Mouse (Mus musculus) embryo, embryonic 11.5 days (tissue): ENCODE data around the gene Cacna1d.

Source experiments
- DNase-seq: peaks from one replicate; pipeline ENCODE4 v3.0.0-alpha.2; 2012; ENCODE audit warnings: low read depth, low spot score

Gene Cacna1d

DNA sequence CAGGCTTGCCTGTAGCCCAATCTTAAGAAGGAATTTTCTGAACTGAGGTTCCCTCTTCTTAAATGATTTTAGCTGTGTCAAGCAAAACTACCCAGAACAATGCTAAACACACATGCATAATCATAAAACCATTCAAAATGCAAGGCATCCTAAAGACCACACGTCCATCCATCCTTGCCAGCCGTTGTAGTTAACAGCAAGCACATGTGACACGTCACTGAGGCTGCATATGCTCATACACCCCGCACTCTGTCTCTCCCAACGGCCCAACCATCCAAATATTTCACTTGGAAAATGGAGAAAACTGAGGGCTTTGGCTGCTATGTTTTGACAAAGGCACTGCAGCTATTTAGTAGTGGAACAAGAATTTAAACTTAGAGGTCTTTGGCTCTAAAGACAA is 220.9 kb downstream of the Cacna1d start:
- no peak for DNase-seq

DNA sequence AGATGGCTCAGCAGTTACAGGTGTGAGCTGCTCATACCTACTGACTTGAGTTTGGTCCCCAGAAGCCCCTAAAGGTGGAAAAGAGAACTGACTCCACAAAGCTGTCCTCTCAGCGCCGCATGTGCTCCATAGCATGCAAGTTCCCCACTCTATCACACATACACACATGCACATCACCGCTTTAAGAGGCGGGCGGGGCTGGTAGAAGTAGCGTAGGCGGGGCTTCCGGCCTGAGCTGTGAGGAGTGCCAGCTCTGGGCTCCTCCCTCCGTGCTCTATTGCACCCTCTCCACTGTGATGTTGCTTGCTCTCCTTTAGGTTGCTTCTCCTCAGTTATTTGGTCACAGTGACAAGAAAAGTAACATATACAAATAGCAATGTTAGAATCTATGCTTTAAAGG is 225.5 kb downstream of the Cacna1d start:
- DNase-seq, result no peak

DNA sequence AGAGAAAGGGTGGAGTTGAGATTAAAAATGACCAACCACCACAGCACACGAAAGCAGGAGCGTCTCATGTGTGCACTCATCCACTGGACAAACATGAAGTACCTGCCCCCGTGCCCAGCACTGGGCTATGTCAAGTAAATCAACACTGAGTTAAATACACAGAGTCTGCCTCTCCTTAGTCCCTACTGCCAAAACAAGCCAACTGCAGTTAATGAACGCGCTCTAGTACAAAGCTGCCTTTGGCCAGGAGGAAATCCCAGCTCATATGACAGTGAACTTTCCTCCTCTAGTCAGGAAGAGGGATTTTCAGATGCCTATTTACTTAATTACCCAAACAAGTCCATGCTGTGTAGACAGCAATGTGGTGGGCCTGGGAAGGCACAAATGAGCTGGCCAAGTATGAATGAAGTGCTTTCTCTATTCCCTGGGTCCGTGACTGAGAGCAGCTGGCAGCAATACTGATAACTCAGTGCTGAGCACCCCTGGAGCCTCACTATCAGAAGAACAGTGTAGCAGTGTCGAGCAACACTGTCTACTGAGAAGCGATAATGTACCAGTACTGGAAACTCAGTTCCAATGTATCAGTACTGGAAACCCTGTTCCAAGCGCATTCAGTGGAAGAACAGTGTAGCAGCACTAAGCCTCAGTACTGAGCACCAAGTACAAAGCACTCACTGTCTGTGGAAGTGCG is 229.5 kb downstream of the Cacna1d start:
- no peak for DNase-seq

DNA sequence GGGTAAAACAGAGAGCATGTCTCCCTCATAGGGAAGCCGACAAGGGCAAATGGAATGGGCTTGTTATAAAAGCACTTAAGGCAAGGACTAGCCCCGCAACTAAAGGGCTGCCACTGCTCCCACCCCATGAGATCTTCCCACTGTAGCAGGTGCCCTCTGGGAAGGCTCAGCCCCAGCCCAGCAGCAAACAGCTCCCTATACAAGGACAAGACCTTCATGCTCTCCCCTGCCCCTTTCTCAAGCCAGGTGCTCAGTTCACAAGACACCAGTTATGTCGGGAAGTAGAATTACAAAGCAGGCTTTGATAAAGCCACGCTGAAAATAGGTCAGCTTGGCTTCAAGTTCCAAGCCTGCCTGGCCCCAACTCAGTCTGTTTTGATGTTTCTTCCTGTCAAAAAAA is 233.6 kb downstream of the Cacna1d start:
- no peak for DNase-seq

DNA sequence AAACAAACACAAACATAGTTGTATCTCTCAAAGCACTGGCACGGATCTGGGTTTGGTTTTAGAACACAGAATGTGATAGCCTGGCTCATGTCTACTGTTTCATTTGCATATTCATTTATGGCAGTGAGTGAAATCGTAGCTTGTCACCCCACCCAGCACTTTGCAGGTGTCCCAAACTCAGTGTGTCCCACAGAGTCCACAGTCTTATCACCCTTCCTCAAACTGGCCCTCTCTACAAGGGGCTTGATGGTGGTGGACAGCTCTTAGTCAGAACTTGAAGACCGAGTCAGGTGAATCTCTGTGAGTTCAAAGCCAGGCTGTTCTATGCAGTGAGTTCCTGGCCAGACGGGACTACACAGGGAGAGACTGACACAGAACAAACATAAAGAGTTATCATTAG is 234.8 kb downstream of the Cacna1d start:
- no peak for DNase-seq

DNA sequence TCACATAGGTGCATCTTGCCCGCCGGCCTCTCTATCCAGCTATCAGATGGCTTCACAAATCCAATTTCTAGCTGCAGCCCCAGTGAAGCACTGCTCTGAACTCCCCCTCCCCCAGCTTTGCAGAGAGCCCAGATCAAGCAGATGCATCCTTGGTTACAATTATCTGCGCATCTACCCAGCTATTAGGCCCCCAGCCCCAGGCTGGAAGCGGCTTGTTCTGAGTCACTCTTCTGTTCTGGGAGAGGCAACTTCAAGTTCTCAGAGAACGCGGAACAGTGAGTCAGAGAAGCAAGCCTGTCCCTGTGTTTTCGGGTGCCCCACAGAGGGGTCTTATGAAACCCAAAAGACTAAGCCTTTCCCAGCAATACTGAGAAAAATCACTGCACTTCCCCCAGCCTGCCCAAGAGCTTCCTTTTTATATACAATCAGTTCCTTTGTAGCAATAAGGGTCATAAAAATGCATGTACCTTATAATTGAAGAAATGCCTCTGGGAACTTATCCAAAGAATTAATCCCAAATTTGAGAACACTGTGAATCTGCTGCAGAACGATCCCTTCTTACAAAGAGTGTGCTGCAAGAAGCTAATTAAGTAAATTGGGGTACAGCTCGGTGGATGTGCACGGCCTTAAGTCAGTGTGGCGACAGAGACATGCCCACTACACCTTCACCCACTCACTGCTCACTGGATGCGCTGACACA is 235.4 kb downstream of the Cacna1d start:
- no peak for DNase-seq

DNA sequence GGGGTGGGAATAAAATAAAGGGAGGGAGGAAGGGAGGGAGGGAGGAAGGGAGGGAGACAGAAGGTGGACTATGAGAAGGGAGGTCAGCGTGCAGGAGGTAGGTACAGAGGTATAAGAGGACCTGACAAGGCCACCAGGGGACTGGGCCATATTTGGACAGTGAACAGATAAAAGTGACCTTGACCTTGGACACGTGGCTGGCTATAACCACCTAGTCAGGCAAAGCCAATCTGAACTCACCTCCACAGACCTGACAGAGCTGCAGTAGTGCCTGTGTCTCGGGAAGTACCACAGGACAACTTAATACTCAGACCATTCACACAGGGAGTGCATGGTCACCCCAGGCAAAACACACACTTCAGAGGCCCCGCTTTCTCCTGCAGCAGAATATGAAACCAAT is 236.5 kb downstream of the Cacna1d start:
- DNase-seq, result no peak

DNA sequence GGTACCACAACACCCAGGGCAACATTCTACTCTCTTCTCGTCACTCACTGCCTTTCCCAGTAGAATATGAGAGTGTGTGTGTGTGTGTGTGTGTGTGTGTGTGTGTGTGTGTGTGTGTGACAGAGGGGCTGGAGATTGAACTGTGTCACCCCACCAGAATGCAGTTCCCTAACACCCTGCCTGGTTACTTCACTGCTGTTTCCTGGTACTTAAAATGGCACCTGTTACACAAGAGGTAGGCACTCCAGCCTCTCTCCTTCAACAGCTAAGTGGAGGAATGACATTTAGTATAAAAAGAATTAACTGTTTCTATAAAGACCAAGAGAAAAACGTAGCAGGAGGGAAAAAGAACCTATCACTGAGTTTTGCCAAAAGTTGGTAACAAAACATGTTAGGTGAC is 238.4 kb downstream of the Cacna1d start:
- DNase-seq, result no peak

DNA sequence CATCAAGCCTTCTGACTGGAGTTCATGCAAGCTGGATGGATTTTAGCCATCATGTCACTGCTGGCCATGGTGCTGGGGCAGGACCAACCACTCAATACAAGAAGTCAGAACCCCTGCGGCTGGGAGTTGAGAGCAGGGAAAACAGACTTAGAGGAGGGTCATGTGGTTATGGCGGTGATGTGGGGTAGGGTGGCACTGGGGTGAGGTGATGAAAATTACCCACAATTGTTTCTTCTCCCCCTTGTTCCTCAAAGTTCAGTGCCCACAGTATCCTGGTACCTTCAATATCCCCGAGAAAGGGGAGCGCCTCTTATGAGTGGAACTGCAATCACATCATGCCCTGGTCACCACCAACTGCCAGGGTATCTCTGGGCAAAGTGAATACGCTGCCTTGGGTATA is 239.9 kb downstream of the Cacna1d start:
- no peak for DNase-seq

DNA sequence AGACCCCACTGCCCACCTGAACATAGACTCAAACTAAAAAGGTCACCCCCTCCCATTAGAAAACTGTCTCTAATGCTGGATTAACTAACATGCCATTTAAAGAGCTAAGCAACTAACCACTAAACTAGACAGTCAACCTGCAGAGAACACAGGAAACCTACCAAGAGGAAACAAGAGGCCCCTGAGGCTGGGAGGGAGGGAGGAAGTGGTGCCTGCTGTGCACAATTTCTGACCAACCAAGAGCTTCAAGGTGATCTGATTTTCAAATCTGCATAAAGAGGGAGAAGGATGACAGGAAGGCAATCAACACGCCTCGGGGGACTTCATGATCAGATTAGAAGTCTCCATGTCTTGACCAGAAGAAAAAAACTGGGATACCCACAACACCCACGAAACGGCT is 241.7 kb downstream of the Cacna1d start:
- DNase-seq, result no peak

DNA sequence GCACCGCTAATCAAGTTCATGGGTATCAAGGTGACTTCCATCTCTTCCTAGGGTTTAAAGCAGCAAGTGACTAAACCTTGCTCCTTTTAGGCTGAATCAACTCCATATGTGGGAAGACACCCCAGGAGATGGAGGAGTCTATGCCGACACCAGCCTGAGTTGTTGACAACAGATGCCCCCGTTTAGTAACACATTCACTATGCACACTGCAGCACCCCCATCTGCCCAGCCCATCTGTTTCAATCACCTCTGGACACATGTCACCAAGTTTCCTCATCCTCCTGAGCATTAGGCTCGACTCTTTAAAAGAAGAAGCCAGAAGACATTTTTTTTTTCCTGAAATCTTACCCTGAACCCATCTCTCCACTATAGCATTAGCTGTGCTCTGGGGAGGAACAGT is 242.4 kb downstream of the Cacna1d start:
- DNase-seq, result no peak

DNA sequence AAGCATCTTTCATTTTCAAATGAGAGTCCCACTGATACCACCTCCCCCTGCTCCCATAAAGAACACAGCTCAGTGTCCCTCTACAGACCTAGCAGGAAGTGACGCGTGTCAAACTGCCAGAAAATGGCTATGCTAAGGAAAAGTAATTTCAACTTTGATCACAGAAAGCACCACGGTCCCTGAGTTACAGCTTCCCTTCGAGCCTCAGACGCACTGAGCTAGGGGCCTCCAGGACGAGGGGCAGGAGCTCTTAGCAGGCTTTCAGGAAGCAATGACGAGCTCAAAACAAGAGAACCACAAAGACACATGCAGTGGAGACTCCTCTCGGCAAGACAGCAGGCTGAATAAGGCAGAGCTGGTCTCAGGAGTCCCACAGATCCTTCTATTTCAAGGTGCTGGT is 243.1 kb downstream of the Cacna1d start:
- DNase-seq, result no peak

DNA sequence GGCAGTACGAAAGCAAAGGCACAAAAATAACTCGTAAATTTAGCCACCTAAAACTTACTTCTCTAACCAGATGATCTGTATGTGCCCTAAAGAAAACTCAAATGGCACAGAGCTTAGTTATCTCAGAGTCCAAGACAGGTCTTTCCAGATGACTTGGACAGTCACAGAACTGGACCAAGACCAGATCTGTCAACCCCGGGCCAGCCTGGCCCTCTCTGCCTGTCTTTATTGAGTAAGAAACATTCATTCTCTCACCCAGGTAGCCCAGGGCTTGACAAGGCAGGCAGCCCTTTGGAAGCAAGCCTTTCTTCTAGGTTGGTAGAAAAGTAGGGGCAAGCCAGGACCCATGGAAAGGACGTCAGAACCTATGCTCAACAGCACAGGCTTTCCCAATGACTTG is 243.6 kb downstream of the Cacna1d start:
- no peak for DNase-seq

DNA sequence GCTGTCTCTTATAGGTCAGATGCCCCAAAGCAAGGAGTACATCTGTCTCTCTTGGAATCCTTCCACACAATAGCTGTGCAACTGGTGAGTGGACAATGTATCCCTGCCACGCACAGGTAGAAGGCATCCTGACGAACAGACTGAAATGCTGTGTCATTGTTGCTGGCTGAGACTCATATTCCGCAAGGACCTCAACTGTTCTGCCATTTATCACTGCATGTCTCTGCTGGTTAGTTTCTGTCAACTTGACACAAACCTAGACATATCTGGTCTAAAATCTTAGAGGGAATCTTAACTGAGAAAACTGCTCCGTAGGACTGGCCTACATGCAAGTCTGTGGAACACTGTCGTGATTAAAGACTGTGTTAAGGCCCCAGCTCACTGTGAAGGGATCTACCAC is 246.5 kb downstream of the Cacna1d start:
- DNase-seq, result no peak

DNA sequence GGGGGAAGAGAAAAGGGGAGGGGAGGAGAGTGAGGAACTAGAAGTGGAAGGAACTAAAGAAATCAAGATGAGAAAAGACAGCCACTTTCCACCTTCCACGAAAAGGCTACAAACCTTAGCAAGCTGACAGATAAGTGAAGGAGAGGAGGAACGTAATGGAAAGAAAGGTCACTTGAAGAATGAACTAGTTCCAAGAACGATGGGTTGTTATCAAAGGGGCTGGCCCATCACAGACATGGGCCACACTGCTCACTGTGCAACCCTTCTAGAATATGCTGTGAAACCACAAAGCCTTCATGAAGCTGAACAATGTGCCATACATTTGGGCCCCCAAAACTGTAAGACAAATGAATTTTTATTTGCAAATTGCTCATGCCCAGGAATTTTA is 248.4 kb downstream of the Cacna1d start:
- no peak for DNase-seq

DNA sequence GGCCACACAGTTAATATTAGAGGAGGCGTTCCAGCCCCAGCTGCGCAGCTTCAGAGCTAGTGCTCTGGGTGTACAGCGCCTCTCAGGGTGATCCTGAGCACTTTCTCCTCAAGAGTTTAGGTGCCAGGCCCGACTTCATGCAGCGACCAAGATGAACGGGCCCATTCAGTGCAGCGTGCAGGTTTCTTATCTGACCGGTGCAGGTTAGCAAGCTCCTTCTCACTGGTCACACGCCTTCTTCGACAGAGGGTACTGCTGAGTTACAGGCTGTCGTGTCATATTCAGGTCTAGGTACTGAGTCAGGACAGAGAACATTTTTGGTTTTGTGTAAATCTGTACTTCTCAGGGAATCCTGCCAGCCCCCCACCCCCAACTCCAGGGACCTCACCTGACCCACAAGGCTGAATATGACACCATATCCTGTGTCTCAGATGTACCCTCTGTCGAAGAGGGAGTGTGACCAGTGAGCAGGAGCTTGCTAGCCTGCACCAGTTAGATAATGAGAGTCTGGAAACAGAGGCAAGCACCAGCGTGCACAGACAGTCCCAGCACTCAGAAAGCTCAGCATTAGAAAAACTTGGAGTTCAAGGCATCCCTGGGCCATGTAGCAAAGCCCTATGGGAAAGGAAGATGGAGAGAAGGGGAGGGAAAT is 249.0 kb downstream of the Cacna1d start:
- no peak for DNase-seq

DNA sequence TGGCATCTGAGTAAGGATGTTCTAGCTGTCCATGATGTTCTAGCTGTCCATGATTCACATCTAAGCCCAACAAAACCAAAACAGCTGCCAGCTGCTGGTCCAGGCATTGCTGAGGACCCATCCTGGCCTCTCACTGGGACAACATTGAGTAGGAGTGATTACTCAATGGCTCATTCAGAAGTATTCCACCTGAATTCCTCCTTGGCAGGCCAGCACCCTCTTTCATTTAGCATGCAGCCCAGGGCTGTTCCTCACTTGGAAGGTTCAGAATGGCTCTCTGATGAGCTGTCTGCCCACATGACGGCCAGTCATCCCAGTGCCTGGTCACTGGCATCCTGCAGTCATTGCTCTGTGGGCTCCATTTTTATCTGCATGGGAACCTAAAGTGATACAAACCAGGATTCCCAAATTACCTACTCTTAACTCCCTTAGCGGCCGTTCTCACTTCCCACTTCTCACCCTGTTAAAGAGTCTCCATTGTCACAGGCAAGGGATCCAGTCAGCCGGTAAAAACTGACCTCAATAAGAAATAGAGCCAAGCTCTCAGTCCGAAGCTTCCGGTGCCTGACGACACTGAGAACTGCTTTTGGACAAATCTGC is 250.2 kb downstream of the Cacna1d start:
- no peak for DNase-seq

DNA sequence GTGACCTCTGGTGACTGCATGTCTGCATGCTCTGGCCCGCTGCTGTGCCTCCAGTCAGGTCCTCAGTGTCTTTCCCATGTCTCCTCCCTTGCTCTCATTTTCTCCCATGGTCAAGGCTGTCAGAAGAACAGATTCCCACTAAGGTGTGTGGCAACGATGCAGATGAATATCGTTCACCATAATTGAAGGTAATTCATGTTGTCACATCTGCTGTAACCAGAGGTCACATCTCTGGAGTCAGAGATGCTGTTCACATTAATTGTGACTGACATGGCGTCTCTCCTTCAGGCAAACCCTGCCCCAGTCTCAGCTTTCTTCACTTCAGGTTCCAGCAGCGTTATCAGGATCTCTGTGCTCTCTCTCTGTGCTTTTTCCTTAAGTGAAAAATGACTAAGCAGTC is 252.4 kb downstream of the Cacna1d start:
- no peak for DNase-seq

DNA sequence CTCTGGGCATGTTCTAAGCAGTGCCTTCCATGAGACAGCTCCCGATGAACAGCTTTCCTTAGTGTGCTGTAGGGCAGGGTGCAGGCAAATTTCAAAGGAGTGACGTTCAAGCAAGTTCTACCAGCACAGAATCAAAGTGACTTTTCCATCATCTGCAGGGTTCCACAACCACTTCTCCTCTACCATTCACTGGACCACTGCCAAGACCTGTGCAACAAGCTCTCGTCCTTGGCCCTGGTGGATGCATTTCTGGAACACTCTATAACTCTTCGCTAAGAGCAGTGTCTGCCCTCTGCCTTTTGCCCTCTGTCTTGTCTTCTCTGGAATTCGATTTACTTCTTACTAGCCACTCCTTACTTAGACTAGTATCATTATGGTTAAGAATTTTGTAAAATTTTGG is 266.1 kb downstream of the Cacna1d start:
- no peak for DNase-seq

DNA sequence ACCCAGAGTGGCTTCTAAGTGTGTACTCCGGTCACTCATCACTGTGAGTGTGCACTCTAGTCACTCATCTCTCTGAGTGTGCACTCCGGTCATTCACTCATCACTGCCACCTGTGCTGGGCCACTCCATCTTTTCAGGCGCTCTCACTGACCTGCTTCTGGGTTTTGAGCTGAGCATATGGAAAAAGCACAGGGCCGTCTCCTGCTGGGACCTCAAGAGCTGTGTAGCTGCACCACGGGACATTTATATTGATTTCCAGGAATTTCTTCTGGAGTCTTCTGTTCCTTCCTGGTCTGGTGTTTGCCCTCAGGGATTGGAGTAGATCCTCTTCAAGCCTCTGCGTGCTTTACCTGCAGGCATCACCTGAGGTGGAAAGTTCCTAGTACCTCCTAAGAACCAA is 269.2 kb downstream of the Cacna1d start:
- DNase-seq, result no peak

DNA sequence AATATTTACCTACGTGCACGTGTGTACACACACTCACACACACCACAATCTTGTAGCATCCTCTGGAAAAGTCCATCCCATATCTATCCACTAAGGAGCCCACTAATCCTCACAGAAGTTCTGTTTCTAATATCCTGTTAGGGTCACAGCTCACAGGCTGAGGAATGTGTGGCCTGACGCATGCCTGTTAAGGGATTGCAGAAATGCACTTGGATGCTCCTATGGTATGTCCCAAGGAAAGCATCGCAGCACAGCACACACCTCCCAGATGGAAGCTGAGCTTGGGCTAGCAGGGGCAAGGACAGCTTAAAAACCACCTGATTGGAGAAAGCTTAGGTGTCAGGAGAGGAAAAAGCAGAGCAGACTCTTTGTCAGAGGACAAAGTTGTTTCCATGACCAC is 271.4 kb downstream of the Cacna1d start:
- DNase-seq, result no peak

DNA sequence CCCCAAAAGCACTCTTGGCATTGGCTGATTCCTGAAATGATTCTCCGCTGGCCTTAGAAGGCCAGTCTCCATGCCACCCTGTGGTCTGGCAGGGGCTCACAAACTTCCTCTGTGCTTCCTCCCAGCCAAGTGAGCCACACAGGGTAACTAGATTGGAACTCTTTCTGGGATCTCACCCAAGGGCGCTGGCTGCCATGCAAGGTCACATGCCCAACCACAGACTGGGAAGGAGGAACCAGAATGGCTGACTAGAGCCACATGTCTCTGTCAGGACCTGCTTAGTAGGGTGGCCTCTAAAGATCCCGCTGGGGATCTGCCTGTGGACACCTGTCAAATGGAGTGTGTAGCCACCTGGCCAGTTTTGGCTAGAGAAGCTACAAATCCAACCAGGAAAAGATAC is 273.1 kb downstream of the Cacna1d start:
- DNase-seq, result no peak

DNA sequence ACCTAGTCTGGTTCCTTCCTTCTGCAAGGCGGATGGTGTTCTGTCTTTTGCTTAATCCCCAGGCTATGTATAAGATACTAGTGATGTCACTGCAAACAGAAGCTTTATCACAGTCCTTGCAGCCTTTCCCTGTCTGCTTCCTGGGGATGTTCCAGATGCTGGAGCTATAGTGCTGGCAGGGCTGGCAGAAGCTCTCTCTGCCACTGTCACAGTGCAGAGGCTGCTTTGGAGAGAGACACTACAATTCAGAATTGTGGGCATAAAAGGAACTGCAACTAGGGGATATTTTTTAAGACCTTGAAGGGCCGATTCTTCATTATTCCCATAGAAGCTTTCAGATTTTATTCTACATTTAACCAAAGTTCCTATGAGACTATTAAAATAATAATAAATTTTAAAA is 274.1 kb downstream of the Cacna1d start:
- DNase-seq, result no peak
